14 mouse cellular contexts compared by ENCODE assay signal in genomic region chr3:148762541-148763225, GRCm38 (mm10).
DNase-seq lines count a peak whose midpoint lies in the region; ATAC-seq and TF ChIP-seq lines count a peak whose summit lies in the region.
"Had no signal": no experiment of that assay in that cellular context is flagged by ENCODE, and none has a peak within 500 bp of the region (broad histone marks: within the 10 kb centered on the region; RNA-seq: fewer than 3 reads in every experiment).

No protein-coding gene starts in this region.

- H3K27ac ChIP-seq in lung, postnatal 0 days (ENCODE audit: low read length), result no peak overlapping the region
- H3K27ac ChIP-seq in forebrain, embryonic 16.5 days (ENCODE audit: low read length), result no peak overlapping the region
- H3K27ac ChIP-seq: embryonic facial prominence, embryonic 15.5 days; heart, embryonic 13.5 days; layer of hippocampus, adult 2 months; midbrain, embryonic 12.5 days had no signal

- peak; percentile 40 for ATAC-seq in lung, postnatal 0 days
- no peak for ATAC-seq in forebrain, embryonic 16.5 days

- no peaks in the 10 kb centered on the region for H3K27me3 ChIP-seq in lung, postnatal 0 days (replicated peaks; ENCODE audit: insufficient read depth, low read length)
- no peaks in the 10 kb centered on the region for H3K27me3 ChIP-seq in forebrain, embryonic 16.5 days (replicated peaks; ENCODE audit: control insufficient read depth, insufficient read depth, low read length)
- H3K27me3 ChIP-seq: embryonic facial prominence, embryonic 15.5 days; heart, embryonic 13.5 days; midbrain, embryonic 12.5 days had no signal

- DNase-seq in B cell, adult 2 months, result peak; percentile 50 to 56
- peak; percentile 73 for DNase-seq in T-cell, adult 2 months (ENCODE audit: low spot score)
- peak; percentile 33 for DNase-seq in lung, postnatal 0 days (ENCODE audit: low spot score)
- peak; percentile 14 to 21 for DNase-seq in spleen, adult 18-20 months
- DNase-seq in frontal cortex, postnatal 25 days (ENCODE audit: low spot score in 2 of 2), result no peak
- DNase-seq in layer of hippocampus, adult 9-11 months, result no peak
- DNase-seq in cerebellum, postnatal 14 days, result no peak
- DNase-seq: cerebellum, adult 11-12 months had no signal

- H3K4me3 ChIP-seq in lung, postnatal 0 days (ENCODE audit: low read depth, low read length), result no peak overlapping the region
- H3K4me3 ChIP-seq in forebrain, embryonic 16.5 days (replicated peaks; ENCODE audit: low read length), result no peak overlapping the region
- H3K4me3 ChIP-seq: embryonic facial prominence, embryonic 15.5 days; heart, embryonic 13.5 days; layer of hippocampus, adult 2 months; midbrain, embryonic 12.5 days had no signal

- 28% methylated on average over 11 of the region's 11 CpGs for WGBS in lung, postnatal 0 days
- WGBS in forebrain, embryonic 16.5 days, result 85% methylated on average over 11 of the region's 11 CpGs

- no peak overlapping the region for H3K9ac ChIP-seq in lung, postnatal 0 days (replicated peaks; ENCODE audit: low read depth)
- no peak overlapping the region for H3K9ac ChIP-seq in forebrain, embryonic 16.5 days (replicated peaks; ENCODE audit: low read depth, low read length)
- H3K9ac ChIP-seq: embryonic facial prominence, embryonic 15.5 days; heart, embryonic 13.5 days; midbrain, embryonic 12.5 days had no signal

- no peak for TF ChIP-seq EP300 in lung, postnatal 0 days (IDR thresholded peaks at IDR 0.05)

- TF ChIP-seq CTCF in lung, postnatal 0 days (IDR thresholded peaks at IDR 0.05), result no peak

- no peaks in the 10 kb centered on the region for H3K4me1 ChIP-seq in lung, postnatal 0 days (ENCODE audit: insufficient read depth, low read depth, low read length)
- no peaks in the 10 kb centered on the region for H3K4me1 ChIP-seq in forebrain, embryonic 16.5 days (replicated peaks; ENCODE audit: control insufficient read depth, insufficient read depth, low read length)
- H3K4me1 ChIP-seq: embryonic facial prominence, embryonic 15.5 days; midbrain, embryonic 12.5 days had no signal

- no peaks in the 10 kb centered on the region for H3K9me3 ChIP-seq in lung, postnatal 0 days (ENCODE audit: low read length)
- H3K9me3 ChIP-seq in forebrain, embryonic 16.5 days (ENCODE audit: control insufficient read depth, low read length), result no peaks in the 10 kb centered on the region
- H3K9me3 ChIP-seq: embryonic facial prominence, embryonic 15.5 days; heart, embryonic 13.5 days; midbrain, embryonic 12.5 days had no signal

- H3K36me3 ChIP-seq in lung, postnatal 0 days (ENCODE audit: insufficient read depth, low read length), result no peaks in the 10 kb centered on the region
- H3K36me3 ChIP-seq in forebrain, embryonic 16.5 days (ENCODE audit: control insufficient read depth, insufficient read depth), result no peaks in the 10 kb centered on the region
- H3K36me3 ChIP-seq: embryonic facial prominence, embryonic 15.5 days; G1E; heart, embryonic 13.5 days; midbrain, embryonic 12.5 days had no signal

- no peak overlapping the region for H3K4me2 ChIP-seq in lung, postnatal 0 days (replicated peaks; ENCODE audit: low read depth, low read length)
- no peak overlapping the region for H3K4me2 ChIP-seq in forebrain, embryonic 16.5 days (ENCODE audit: low read length)
- H3K4me2 ChIP-seq: embryonic facial prominence, embryonic 15.5 days; heart, embryonic 13.5 days; midbrain, embryonic 12.5 days had no signal

Comparison
In these comparisons a context has a peak if more than half of its experiments do, and no peak if none do; other contexts are left out.
1. DNase-seq: peak in B cell, adult 2 months (2 of 2), T-cell, adult 2 months (single experiment), lung, postnatal 0 days (single experiment) and spleen, adult 18-20 months (2 of 2); none in frontal cortex, postnatal 25 days (0 of 2), layer of hippocampus, adult 9-11 months (single experiment) and cerebellum, postnatal 14 days (0 of 2).